Mouse (Mus musculus): ENCODE measurements around the gene Gm10181.

DNA sequence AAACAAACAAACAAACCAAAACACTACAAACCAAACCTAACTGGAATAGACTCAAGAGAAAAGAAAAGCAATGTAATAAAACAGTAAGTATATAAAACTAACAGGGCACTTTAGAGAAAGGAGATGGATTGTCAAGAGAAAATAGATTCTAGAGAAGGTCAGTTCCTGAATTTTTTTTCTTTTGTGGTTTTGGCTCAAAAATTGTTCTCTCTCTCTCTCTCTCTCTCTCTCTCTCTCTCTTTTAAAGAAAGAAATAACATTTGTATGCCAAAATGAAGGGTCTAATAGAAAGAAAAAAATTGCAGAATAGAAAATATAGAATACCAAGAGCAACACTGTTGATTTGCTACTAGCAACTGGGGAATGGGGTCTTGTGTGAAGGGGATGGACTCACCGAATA lies 49.7 kb downstream of the Gm10181 start:
- TF ChIP-seq POLR2A (IDR thresholded peaks at IDR 0.05; ENCODE audit: low read depth, low read length) (no peak), CTCF (IDR thresholded peaks at IDR 0.05; ENCODE audit: extremely low read depth, insufficient read depth, insufficient read length, insufficient replicate concordance) (no peak)
